Comparison of ENCODE assay signal across 8 mouse cellular contexts in genomic region chr2:166714427-166714699, GRCm38 (mm10). TPM values are rescaled to one million over a fixed set of nuclear protein-coding genes. Genes with fewer than 3 reads are reported as not detected.
DNase-seq lines count a peak whose midpoint lies in the region; ATAC-seq and TF ChIP-seq lines count a peak whose summit lies in the region.

No protein-coding gene starts in this region.

- DNase-seq in liver, adult 2 months (ENCODE audit: extremely low read depth, low read depth, low spot score), result no peak
- no peak for DNase-seq in liver
- DNase-seq in frontal cortex, postnatal 10 days (ENCODE audit: low spot score in 2 of 2), result no peak
- DNase-seq in cerebellum, adult 18-20 months, result no peak
- no peak for DNase-seq in T-cell, adult 2 months (ENCODE audit: low spot score)

- no peaks in the 10 kb centered on the region for H3K27me3 ChIP-seq in liver, adult 2 months (ENCODE audit: control insufficient read depth, insufficient read depth, low read length)
- H3K27me3 ChIP-seq in embryonic facial prominence, embryonic 15.5 days, result no peaks in the 10 kb centered on the region
- H3K27me3 ChIP-seq in intestine, embryonic 15.5 days (replicated peaks), result 0 out of 2 replicates have a peak, but pooled peaks cover 4% of the 10 kb centered on the region
- no peaks in the 10 kb centered on the region for H3K27me3 ChIP-seq in neural tube, embryonic 13.5 days

- TF ChIP-seq CTCF in liver, adult 2 months (IDR thresholded peaks at IDR 0.05; ENCODE audit: low read depth, low read length), result no peak

- no peaks in the 10 kb centered on the region for H3K9me3 ChIP-seq in embryonic facial prominence, embryonic 15.5 days (replicated peaks)
- H3K9me3 ChIP-seq in intestine, embryonic 15.5 days, result no peaks in the 10 kb centered on the region
- no peaks in the 10 kb centered on the region for H3K9me3 ChIP-seq in neural tube, embryonic 13.5 days

- peak overlapping the region; percentile 78 for H3K4me2 ChIP-seq in embryonic facial prominence, embryonic 15.5 days (replicated peaks)
- peak overlapping the region; percentile 93 for H3K4me2 ChIP-seq in intestine, embryonic 15.5 days (replicated peaks)
- peak overlapping the region; percentile 76 for H3K4me2 ChIP-seq in neural tube, embryonic 13.5 days

- TF ChIP-seq POLR2A in liver, adult 2 months (IDR thresholded peaks at IDR 0.05; ENCODE audit: extremely low read depth, insufficient read depth, low read length), result no peak

- H3K27ac ChIP-seq in liver, adult 2 months (replicated peaks; ENCODE audit: insufficient read depth, low read depth, low read length), result no peak overlapping the region
- no peak overlapping the region for H3K27ac ChIP-seq in embryonic facial prominence, embryonic 15.5 days (replicated peaks)
- 0 out of 2 replicates have a peak overlapping the region, but pooled peaks have one; percentile 32 for H3K27ac ChIP-seq in intestine, embryonic 15.5 days
- peak overlapping the region; percentile 65 for H3K27ac ChIP-seq in neural tube, embryonic 13.5 days (replicated peaks)

- peak overlapping the region; percentile 55 for H3K4me3 ChIP-seq in liver, adult 2 months (ENCODE audit: insufficient read depth, low read depth, low read length)
- H3K4me3 ChIP-seq in embryonic facial prominence, embryonic 15.5 days (replicated peaks), result peak overlapping the region; percentile 83
- peak overlapping the region; percentile 69 for H3K4me3 ChIP-seq in intestine, embryonic 15.5 days (replicated peaks)
- peak overlapping the region; percentile 68 for H3K4me3 ChIP-seq in neural tube, embryonic 13.5 days

- ATAC-seq in embryonic facial prominence, embryonic 15.5 days (ENCODE audit: insufficient number of reproducible peaks, low FRiP score, low TSS enrichment, low read depth), result no peak
- ATAC-seq in intestine, embryonic 15.5 days, result no peak
- peak; percentile 10; the same call in 1 of the 2 replicates for ATAC-seq in neural tube, embryonic 13.5 days (ENCODE audit: low read depth)

- peak overlapping the region; percentile 58; the same call in 1 of the 2 replicates for H3K9ac ChIP-seq in liver, adult 2 months (ENCODE audit: low read depth, low read length)
- peak overlapping the region; percentile 37 for H3K9ac ChIP-seq in embryonic facial prominence, embryonic 15.5 days
- peak overlapping the region; percentile 57 for H3K9ac ChIP-seq in intestine, embryonic 15.5 days
- H3K9ac ChIP-seq in neural tube, embryonic 13.5 days, result peak overlapping the region; percentile 70

- no peaks in the 10 kb centered on the region; the same call in 1 of the 2 replicates for H3K4me1 ChIP-seq in liver, adult 2 months (ENCODE audit: control insufficient read depth, insufficient read depth, low read length)
- H3K4me1 ChIP-seq in embryonic facial prominence, embryonic 15.5 days, result peaks cover 40% of the 10 kb centered on the region
- H3K4me1 ChIP-seq in intestine, embryonic 15.5 days (replicated peaks), result peaks cover 17% of the 10 kb centered on the region
- H3K4me1 ChIP-seq in neural tube, embryonic 13.5 days (replicated peaks), result peaks cover 46% of the 10 kb centered on the region

- no peaks in the 10 kb centered on the region for H3K36me3 ChIP-seq in liver, adult 2 months (ENCODE audit: control insufficient read depth, insufficient read depth, low read length)
- no peaks in the 10 kb centered on the region for H3K36me3 ChIP-seq in embryonic facial prominence, embryonic 15.5 days
- no peaks in the 10 kb centered on the region for H3K36me3 ChIP-seq in intestine, embryonic 15.5 days
- no peaks in the 10 kb centered on the region for H3K36me3 ChIP-seq in neural tube, embryonic 13.5 days

- no peaks in the 10 kb centered on the region for H3K79me2 ChIP-seq in liver, adult 2 months (ENCODE audit: control insufficient read depth, insufficient read depth, low read length)

- 8% methylated on average over 11 of the region's 11 CpGs for WGBS in liver, adult 2 months
- 9% methylated on average over 11 of the region's 11 CpGs for WGBS in embryonic facial prominence, embryonic 15.5 days
- 11% methylated on average over 11 of the region's 11 CpGs for WGBS in intestine, embryonic 15.5 days
- WGBS in neural tube, embryonic 13.5 days, result 10% methylated on average over 11 of the region's 11 CpGs

RNA-seq across cellular contexts. Expression of gene Prex1, which starts 0.7 kb away (rescaled TPM):
- 2.0 and 3.0 TPM in 2 replicates for total RNA-seq in liver, adult 2 months (2014; rRNA removed)
- polyA plus RNA-seq in liver, adult 2 months (2012; rRNA removed), result 4.6 and 5.6 TPM in 2 replicates
- polyA plus RNA-seq in embryonic facial prominence, embryonic 15.5 days (2015; fragmentation: Nextera tagmentation; extraction: Ambion mirVana), result 25.5 and 28.0 TPM in 2 replicates
- polyA plus RNA-seq in intestine, embryonic 15.5 days (2015; fragmentation: Nextera tagmentation; extraction: Ambion mirVana), result 9.6 and 10.6 TPM in 2 replicates
- polyA plus RNA-seq in neural tube, embryonic 13.5 days (2015; fragmentation: Nextera tagmentation; extraction: Ambion mirVana), result 28.5 and 29.3 TPM in 2 replicates

Comparison
In these comparisons a context has a peak if more than half of its experiments do, and no peak if none do; other contexts are left out.
1. H3K27ac ChIP-seq: peak in intestine, embryonic 15.5 days (single experiment) and neural tube, embryonic 13.5 days (single experiment); none in liver, adult 2 months (single experiment) and embryonic facial prominence, embryonic 15.5 days (single experiment).
2. Peak in every context shown above with its lines, with median percentiles within 50 percentile points of each other: H3K4me3 ChIP-seq, H3K9ac ChIP-seq and H3K4me2 ChIP-seq.